Mouse (Mus musculus) ES-Bruce4 (cell line): ENCODE data around the gene Tbpl2. TPM values are rescaled to one million over a fixed set of nuclear protein-coding genes. Genes with fewer than 3 reads are reported as not detected.

Experiments
- H3K27ac ChIP-seq: 2 replicates; pipeline ENCODE4 v1.5.1; 2012; ENCODE audit warnings: low read length, inconsistent platforms; ENCODE audit not compliant: insufficient read depth
- H3K27me3 ChIP-seq: 2 replicates; pipeline ENCODE4 v1.6.1; 2012; ENCODE audit warnings: mild to moderate bottlenecking, low read length, inconsistent platforms; ENCODE audit not compliant: control insufficient read depth, poor library complexity, insufficient read depth, severe bottlenecking
- H3K36me3 ChIP-seq: 2 replicates; pipeline ENCODE4 v1.6.1; 2012; ENCODE audit warnings: inconsistent platforms, mild to moderate bottlenecking, low read length, moderate library complexity; ENCODE audit not compliant: control insufficient read depth, poor library complexity, insufficient read depth, severe bottlenecking
- H3K4me1 ChIP-seq: one replicate; pipeline ENCODE4 v1.8.1; 2011; ENCODE audit warnings: low read length; ENCODE audit not compliant: control insufficient read depth, insufficient read depth
- H3K4me3 ChIP-seq: 2 replicates; pipeline ENCODE4 v1.5.1; 2011; ENCODE audit warnings: low read depth, mild to moderate bottlenecking, low read length
- H3K9ac ChIP-seq: 2 replicates; pipeline ENCODE4 v1.6.1; 2012; ENCODE audit warnings: low read depth, mild to moderate bottlenecking, inconsistent platforms; ENCODE audit not compliant: poor library complexity, severe bottlenecking
- H3K9me3 ChIP-seq: replicated peaks from 2 replicates; pipeline ENCODE4 v1.6.1; 2012; ENCODE audit warnings: mild to moderate bottlenecking, low read length, inconsistent platforms; ENCODE audit not compliant: control insufficient read depth, poor library complexity, insufficient read depth, severe bottlenecking
- CTCF ChIP-seq: IDR thresholded peaks from one replicate; pipeline ENCODE4 v1.8.1; 2011; ENCODE audit warnings: low read depth, low read length
- EP300 ChIP-seq: IDR thresholded peaks from 2 replicates; pipeline ENCODE4 v1.6.1; 2011; ENCODE audit warnings: low read depth, low read length; ENCODE audit not compliant: insufficient read depth
- POLR2A ChIP-seq: IDR thresholded peaks from one replicate; pipeline ENCODE4 v1.8.1; 2011; ENCODE audit warnings: low read length; ENCODE audit not compliant: insufficient read depth
- polyA plus RNA-seq: library from polyadenylated mRNA; stranded (reverse); fragments of >200 nt; gene quantifications from 2 replicates; pipeline ENCODE4 v1.2.4, GENCODE M21; 2011; ENCODE audit warnings: low read depth; ENCODE audit not compliant: missing spikeins, insufficient read depth, insufficient read length

Tbpl2 gene
- polyA plus RNA-seq, 1 experiment, result not detected

DNA sequence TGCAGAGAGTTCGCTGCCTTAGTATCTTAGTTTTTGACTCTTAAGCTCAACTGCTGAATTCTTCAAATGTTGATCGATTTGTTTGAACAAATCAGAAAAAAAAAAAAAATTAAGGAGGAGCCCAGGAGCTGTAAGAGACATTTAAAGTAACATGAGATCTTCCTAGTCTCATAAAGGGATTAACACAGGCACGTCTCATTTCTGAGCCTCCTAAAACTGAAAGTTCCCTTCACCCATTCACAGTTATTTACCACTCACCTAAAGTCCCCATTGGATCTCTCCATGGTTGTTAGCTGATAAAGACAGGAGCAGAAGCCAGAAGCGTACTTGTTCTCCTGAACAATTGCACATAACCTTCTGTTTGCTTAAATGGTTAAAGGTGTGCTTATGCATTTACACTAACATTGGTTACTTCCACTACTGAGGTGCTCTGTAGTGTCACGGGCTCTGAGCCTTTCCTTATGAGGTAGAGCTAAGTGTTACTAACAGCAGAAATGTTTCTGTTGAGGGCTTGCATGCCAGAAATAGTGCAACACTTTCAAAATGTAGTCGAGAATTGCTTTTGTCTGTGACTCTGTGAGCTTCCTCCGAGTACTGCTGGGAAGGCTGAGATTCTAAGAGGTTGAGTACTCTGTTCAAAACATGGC is 46.9 kb downstream of the Tbpl2 start, which contains the start of gene Hnmt:
Hnmt (minus strand) TSS at position 51 of the 647 bp plus-strand sequence.
- Histone ChIP-seq H3K4me3 (no peak within 1 kb of the TSS), H3K4me1 (no peaks in the 10 kb centered on the region), H3K27me3 (no peaks in the 10 kb centered on the region), H3K9me3 (no peaks in the 10 kb centered on the region), H3K36me3 (no peaks in the 10 kb centered on the region), H3K27ac (no peak within 1 kb of the TSS), H3K9ac (no peak within 1 kb of the TSS; the same call in 1 of the 2 replicates)
- TF ChIP-seq EP300 (no peak), CTCF (no peak), POLR2A (no peak)

DNA sequence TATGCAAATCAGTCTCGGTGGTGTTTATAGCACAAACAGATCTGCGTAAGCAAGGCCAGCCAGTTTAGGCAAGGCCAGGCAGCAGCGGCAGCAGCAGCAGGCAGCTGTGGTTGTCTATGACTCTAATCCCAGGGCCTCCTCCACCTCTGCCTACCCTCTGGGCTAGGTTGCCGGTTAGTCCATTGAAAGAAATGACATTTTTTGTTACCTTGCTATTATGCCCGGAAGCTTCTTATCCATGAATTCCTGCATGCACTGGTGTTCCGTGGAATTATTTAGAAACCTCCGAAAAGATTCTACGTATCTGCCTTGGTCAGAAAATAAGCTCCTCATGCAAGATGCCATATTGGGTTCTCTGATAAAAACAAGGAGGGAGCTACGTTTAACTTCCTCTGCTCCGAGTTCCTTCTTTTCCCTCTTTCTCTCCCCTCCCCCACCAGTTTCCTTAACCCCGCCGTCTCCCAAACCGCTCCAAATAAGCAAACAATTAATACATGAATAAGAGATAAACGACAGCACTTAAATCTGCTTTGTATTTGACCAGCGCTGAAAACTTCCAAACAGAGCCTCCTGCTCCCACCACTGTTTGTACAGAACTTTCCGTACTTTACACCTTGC is 47.8 kb downstream of the Tbpl2 start:
- Histone ChIP-seq H3K27ac (no peak overlapping the region), H3K36me3 (no peaks in the 10 kb centered on the region), H3K4me3 (no peak overlapping the region), H3K9ac (no peak overlapping the region; the same call in 1 of the 2 replicates), H3K27me3 (no peaks in the 10 kb centered on the region), H3K9me3 (no peaks in the 10 kb centered on the region), H3K4me1 (no peaks in the 10 kb centered on the region)
- no peak for TF ChIP-seq POLR2A
- no peak for TF ChIP-seq CTCF
- TF ChIP-seq EP300, result no peak

DNA sequence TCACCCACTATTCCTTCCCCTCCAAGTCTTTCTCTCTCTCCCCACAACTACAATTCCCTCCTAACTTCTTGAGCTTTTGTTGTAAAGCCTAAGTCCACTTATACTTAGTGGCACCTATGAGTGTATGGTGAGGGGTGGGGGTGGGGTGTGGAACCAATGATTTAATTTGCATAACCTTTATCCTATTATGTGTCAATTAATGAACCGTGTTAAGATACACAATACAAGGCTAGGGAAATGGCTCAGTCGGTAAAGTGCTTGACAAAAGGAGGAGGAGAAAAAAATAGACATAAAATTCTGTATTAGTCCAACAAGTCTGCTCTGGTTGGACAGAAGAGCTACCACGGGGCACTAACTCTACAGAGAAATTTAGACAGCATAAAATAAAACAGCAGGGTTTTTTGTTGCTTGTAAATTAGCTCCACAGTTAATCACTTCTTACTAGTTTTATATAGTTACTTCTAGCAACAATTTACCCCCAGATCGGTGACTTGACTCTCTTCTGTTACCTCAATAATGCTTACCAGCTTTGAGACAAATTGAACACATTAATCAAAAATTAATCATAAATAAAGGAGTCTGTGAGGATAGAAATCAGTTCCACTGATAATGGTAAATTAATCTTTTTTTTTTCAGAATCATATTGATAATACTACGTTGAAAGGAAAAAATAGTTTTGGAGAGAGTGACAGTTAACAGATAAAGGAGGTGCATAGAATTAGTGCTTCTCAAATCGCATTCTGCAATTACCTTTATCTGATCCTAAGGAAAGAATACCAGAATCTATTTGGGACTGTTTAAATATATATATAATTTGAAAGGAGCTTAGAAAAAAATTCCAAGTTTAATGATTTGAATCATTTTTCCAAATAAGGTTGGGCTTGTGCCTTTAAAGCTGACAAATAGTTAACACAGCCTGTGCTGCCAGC is 48.6 kb downstream of the Tbpl2 start:
- H3K27ac ChIP-seq, result no peak overlapping the region

DNA sequence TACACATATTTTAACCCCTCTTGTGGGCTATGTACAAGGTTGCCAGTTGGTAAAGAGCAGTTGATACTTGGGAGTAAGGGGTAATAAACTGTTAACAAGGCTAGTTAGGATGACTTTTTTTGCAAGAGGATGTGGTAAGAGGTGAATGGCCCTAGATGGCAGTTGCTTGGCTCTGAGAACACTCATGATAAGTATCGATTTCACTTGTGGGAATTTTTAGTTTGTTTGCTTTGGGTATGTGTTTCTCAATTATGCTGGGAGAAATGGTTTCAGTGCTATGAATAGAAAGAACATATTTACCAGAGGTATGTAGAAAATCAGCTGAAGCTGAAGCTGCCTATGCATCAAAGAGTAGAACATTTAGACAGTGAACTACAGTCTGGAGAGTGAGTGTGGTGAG is 53.5 kb downstream of the Tbpl2 start:
- no peak overlapping the region for H3K27ac ChIP-seq
- no peaks in the 10 kb centered on the region for H3K36me3 ChIP-seq
- TF ChIP-seq POLR2A (no peak), CTCF (no peak), EP300 (no peak)
- H3K4me1 ChIP-seq, result no peaks in the 10 kb centered on the region
- H3K4me3 ChIP-seq, result no peak overlapping the region
- H3K9ac ChIP-seq, result no peak overlapping the region
- no peaks in the 10 kb centered on the region for H3K27me3 ChIP-seq
- no peaks in the 10 kb centered on the region for H3K9me3 ChIP-seq

More for the DNA sequence above, 48.6 kb downstream of the Tbpl2 start:
- Histone ChIP-seq H3K36me3 (no peaks in the 10 kb centered on the region), H3K4me3 (no peak overlapping the region), H3K9me3 (no peaks in the 10 kb centered on the region), H3K4me1 (no peaks in the 10 kb centered on the region), H3K9ac (no peak overlapping the region), H3K27me3 (no peaks in the 10 kb centered on the region)
- no peak for TF ChIP-seq CTCF
- TF ChIP-seq EP300, result no peak
- TF ChIP-seq POLR2A, result no peak

DNA sequence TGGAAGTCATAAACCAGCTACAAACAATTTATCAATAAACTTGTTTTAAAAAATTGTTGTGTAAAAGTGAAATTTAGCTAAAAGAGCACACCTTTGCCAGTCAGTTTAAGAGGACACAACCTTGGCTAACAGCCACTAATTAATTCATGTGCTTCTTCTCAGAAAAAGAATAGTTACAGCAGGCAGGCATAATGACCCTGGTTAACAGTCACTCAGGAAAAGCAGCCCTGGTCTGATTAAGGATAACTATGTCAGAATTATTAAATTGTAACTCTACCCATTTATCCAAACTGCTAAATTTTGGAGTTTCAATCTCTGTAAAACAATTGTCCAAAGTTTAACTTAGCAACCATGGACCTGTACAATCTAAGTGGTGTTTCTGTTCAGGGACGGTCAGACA is 55.9 kb downstream of the Tbpl2 start:
- Histone ChIP-seq H3K4me3 (no peak overlapping the region), H3K9me3 (no peaks in the 10 kb centered on the region), H3K36me3 (no peaks in the 10 kb centered on the region), H3K27ac (no peak overlapping the region), H3K27me3 (no peaks in the 10 kb centered on the region), H3K4me1 (no peaks in the 10 kb centered on the region), H3K9ac (no peak overlapping the region)
- TF ChIP-seq CTCF (no peak), POLR2A (no peak), EP300 (no peak)

Other genes with a start within 250 kb of the Tbpl2 start
- gene Hnmt, start 47.2 kb downstream of the Tbpl2 start, polyA plus RNA-seq, result 0.81 TPM in 1 of 2 replicates, not detected in the other
- not detected in 2 replicates for gene Il1f8, start 56.6 kb upstream of the Tbpl2 start, polyA plus RNA-seq
- not detected in 2 replicates for gene Il1f9, start 89.9 kb upstream of the Tbpl2 start, polyA plus RNA-seq
- not detected in 2 replicates for gene Il1f6, start 118.8 kb upstream of the Tbpl2 start, polyA plus RNA-seq
- not detected in 2 replicates for gene Il1f5, start 180.4 kb upstream of the Tbpl2 start, polyA plus RNA-seq
- gene Il1f10, start 194.6 kb upstream of the Tbpl2 start, polyA plus RNA-seq, result not detected in 2 replicates
- not detected in 2 replicates for gene Il1rn, start 240.3 kb upstream of the Tbpl2 start, polyA plus RNA-seq